Mouse (Mus musculus) adrenal gland, adult 18-20 months (tissue): ENCODE results near the gene Hspb1. TPM values are rescaled to one million over a fixed set of nuclear protein-coding genes. Genes with fewer than 3 reads are reported as not detected.

ENCODE experiments used
- DNase-seq, 2 experiments: peaks; one replicate each; pipeline ENCODE4 v3.0.0; 2021 to 2022; ENCODE audit warnings: low spot score in 2 of 2
- total RNA-seq, 2 experiments: library from RNA; stranded (reverse); gene quantifications; 1 replicate in 1 of 2; 2 replicates in 1 of 2; pipeline ENCODE4 v1.2.3; 2021

Hspb1 gene
- total RNA-seq, 2 experiments from 2014 or later: 220 to 1,206 TPM

DNA sequence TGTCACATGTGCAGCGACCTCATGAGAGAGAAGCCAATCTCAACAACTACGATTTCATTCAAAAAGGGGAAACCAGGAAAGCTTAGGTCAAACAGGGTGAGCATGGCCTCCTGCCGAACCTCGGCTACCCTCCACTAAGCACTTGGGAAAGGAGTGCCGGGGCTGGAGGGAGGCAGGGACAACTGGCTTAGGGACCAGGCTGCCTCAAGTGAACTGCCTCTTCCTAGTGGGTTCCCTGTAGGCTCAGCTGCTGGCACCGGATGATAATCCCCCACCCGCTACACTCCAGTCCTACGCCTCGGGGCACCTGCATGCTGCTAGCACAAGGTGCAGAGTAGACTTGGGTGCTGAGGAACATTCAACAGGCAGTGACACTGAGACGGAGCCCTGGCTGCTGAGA lies 21.9 kb downstream of the Hspb1 start:
- no peak for DNase-seq

DNA sequence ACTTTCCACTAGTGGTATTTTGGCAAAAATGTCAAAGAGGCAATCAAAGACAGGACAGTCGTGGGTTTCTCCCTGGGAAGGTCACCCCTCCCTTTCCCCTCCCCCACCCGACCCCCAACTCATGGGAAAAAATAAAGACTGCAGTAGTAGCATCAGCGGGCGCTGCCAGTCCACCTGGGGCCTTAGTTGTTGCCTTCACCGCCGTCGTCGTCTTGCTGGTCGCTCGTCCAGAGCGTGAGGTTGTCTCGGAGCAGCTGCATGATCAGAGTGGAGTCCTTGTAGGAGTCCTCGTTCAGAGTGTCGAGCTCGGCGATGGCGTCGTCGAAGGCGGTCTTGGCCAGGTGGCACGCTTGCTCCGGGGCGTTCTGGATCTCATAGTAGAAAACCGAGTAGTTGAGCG lies 23.1 kb downstream of the Hspb1 start:
- DNase-seq: no peak

DNA sequence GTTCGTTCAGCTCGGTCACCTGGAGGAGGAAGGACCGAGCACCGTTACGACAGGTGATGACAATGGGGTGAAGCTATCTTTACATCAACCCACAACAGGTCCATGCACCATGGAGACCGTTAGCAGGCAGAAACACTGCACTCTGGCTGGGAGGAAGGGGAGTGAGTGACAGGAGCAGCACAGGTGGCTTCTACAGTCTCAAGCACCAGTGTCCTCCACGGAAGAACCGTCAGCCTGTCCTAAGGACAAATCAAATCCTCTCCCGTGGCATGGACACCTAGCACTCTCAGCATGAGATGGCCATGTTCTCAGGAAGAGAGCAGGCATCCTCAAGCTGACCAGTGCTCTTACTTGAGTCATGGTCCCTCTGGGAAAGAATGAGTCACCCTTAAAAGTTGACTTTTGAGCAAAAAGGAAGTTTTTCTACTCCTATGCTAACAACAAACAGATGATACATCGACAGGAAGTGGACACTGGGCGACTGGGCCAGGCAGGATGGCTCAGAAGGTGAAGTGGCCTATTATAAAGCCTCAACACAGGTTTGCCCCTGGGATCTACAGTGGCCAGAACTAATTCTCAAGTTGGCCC lies 24.0 kb downstream of the Hspb1 start:
- DNase-seq: no peak

DNA sequence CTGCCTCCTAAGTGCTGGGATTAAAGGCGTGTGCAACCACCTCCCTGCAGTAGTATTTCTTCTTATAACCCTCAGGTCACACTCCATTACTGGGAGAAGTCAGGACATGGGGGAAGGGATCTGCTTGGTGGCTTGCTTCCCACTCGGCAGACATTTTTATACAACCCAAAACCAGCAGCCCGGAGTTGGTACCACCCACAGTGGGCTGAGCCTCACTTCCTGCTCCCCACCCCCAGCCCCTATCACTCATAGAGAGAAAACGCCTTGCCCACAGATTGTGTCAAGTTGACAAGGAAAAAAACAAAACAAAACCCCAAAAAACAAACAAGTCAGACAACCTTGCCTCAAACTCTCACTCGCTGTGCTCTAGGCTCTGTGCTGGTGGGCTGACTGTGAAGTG lies 25.5 kb downstream of the Hspb1 start:
- DNase-seq: no peak

DNA sequence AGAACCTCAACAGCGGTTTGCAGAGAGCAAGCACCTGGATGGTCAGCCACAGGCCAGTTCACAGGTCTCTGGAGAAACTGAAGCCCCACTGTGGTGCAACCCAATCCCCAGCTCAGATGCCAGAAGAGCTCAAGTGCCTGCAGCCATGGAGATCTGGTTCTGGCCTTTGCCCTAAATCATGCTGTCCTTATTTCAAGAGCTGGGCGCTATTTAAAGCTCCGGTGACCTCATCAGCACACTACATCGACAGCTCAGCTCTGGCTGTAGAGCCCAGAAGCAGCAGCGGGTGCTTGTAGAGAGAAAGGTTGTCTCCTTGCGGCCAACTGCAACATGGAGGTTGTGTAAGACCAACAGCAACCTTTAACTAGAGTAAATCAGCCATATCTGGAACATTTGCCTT lies 26.4 kb downstream of the Hspb1 start:
- no peak for DNase-seq

- no peak for DNase-seq
Observed at GRCm38 (mm10) chr5:135916051-135916565, 28.4 kb downstream of the Hspb1 start.

GRCm38 (mm10) chr5:135916601-135917000 lies 28.9 kb downstream of the Hspb1 start:
- DNase-seq: no peak

GRCm38 (mm10) chr5:135917327-135918058 lies 29.8 kb downstream of the Hspb1 start:
- DNase-seq: no peak

DNA sequence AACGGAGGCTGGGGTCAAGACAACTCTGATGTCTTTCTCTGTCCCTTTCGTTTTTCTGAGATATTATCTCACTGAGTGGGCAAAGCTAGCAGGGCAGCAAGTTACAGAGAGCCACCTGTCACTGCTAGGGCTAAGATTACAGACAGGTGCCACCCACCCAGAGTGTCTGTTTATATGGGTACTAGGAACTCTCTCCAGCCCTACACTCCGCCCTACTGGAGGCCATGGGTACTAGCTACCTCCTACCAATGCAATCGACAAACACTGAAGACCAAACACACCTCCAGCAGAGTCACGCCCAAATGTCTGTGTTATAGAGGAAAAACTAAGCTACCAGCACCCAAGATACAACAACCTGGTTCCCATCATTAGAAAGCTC lies 30.3 kb downstream of the Hspb1 start:
- DNase-seq: no peak

DNA sequence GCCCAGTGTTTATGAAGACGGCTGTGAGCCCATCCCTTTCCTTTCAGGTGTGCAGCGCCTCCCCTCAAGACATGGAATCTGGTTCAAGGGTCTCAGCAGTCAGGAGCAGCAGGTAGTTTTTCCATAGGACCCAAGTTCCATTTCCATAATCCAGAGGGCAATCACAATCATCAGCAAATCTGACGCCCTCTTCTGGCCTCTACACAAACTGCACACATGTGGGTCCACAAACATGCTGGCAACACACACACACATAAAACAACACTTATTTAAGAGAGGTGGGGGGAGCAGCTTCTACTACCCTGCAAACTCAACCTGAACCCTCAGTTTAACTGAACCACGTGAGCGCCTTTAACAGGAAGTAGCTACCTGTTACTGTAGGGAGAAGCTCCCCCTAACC lies 30.9 kb downstream of the Hspb1 start:
- no peak for DNase-seq

DNA sequence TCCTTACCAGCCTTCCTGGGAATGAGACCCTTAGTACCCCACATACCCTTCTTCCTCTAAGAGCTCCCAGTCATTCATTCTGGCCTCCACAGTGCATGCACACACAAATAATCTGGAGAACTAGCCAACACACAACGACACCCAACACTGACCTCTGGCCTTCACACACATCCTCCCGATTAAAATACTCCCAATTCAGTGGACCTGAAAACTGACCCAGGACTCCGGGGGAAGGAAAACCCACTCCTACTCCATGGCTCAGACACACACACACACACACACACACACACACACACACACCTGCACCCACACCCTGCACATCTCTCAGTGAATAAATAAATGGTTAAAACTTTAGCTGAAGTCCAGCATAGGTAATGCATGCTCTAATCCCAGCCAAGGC lies 32.2 kb downstream of the Hspb1 start:
- no peak for DNase-seq

DNA sequence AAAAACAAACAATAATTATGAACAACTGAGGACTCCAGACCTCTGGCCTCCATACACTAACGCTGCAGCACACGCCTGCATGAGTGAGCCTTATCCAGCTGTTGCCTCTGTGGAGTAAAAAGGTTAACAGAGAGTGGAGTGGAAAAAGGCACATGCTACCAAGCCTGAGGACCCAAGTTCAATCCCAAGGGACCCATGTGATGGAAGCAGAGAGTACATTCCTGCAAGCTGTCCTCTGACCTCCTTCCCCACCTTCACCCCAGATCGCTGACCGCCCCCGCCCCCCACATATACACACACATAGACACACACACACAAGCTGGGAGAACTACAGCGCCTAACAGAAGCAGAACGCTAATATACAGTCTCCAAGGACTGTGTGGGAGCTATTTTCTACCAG lies 36.2 kb downstream of the Hspb1 start:
- no peak for DNase-seq

DNA sequence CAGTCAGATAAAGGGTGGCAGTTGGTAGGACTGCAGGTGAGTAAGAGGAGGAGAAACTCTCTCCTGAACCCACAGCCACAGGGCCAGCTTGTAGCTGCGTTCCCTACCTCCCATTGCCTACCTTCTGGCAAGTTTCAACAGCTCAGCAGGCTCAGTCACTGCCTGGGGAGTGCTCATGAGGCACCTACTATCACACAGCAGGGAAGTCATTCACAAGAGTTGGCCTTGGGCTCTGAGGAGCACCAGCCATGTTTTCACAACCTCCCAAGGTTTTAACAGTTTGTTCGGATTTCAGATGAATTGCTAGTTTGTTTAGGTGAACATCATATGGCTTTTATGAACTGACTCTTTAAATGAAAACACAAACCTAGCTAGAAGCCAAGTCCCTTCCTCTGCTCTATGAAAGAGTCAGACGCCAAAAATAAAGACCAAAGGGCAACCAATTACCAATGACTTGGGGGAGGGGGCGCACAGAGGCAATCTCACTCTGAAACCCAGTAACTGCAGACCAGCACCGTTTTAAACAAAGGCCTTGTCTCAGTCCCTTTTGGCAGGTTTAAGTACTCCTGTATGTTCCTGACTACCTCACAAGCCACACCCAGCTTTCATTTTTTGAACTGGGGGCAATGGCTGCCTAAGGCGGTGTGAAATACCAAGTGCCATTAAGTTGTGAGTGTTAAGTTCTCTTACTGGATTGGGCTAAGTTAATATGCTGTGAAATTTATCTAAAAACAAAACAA lies 42.1 kb downstream of the Hspb1 start:
- peak in 1 of 2 experiments; percentile 7 for DNase-seq

DNA sequence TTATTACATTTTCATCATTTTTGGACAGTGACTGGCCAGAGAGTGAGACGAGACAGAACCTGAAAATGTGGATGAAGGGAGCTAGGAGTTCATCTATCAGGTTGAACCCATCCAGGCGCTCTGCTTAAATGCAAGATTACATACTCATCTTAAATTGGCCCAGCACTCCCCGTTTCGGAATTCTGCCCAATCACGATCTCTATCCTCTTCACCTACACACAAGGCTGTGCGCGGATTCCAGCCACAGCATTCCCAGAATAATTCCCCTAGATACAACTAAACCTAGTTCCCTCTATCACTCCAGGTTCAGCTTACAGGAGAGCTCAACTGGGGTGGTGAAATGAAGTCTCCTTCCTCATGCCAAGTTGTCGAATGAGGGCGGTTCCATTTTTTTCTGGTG lies 43.8 kb downstream of the Hspb1 start:
- no peak for DNase-seq

DNA sequence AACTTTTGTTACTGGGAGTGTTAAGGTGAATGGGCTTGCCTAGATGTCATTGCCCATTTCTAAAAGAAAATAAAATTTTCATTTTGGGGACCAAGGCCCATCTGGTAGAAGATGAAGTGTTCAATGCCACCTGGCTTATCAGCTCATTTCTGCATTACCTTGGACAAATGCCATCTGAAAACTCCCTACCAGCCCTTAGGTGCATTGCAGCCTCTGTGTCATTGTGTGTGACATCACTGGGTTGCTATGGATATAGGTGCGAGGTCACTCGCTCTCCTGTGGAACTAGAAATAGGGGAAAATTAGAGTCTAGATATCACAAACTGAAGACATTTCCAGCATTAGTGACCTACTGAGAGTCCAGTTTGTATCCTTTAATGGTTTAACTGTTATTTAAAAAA lies 44.6 kb downstream of the Hspb1 start:
- DNase-seq: no peak

DNA sequence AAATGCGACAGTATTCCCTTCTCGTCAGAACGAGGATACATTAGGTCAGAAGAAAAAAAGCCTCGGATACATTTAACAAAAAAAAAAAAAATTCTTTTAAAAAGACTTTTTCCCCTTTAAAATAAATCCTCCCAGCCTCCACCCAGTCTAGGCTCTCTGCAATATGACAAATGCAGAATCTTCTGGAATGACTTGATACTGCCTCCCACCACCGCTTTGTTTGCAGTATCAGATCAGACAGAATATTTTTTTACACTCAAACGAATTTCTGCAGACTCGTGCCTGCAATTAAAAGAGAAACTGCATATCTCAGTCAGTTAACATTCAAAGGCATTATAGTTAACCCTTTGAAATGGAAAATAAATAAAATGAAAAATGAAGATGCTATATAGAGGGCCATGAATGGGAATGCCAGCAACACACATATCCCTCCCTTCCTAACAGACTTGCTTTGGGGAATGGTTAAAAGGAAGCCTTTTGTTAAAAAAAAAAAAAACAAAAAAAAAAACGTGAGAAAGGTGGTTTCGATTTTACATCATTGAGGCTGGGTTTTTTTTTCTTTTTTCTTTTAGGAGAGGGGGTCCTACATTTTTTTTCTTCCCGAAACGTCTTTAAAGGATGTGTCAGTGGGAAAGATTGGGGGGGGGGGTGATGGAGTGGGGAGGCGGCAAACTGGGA lies 45.6 kb downstream of the Hspb1 start:
- no peak for DNase-seq

DNA sequence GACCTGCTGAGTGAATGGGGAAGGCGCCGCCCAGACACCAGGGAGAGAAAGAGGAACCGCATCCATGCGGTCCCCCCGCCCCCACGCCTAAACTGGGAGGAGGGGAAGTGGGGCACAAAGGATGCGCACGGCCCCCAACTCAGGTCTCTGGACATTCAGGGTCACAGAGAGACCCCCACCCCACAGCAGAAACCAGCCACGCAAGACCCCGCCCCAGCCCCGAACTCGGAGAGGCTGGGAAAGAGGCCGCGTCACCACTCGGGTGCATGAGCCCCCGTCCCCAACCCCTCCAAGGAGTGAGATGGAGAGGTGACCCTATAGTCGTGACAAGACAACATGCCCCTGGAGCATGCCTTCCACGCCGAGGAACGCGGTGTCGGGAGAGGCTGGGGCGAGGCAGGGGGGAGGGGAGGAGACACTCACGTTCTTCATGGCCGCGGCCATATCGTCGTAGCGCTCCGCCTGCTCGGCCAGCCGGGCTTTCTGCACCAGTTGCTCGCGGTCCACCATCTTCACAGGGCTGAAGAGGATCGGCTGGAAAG lies 46.3 kb downstream of the Hspb1 start:
- peak; percentile 66 to 68 for DNase-seq

GRCm38 (mm10) chr5:135934481-135935175 lies 46.9 kb downstream of the Hspb1 start, which contains the start of gene Ywhag:
Gene Ywhag, minus strand, starts transcription at chr5:135934616.
- DNase-seq: peak; percentile 99

GRCm38 (mm10) chr5:135935176-135935523 lies 47.4 kb downstream of the Hspb1 start:
- DNase-seq: no peak

DNA sequence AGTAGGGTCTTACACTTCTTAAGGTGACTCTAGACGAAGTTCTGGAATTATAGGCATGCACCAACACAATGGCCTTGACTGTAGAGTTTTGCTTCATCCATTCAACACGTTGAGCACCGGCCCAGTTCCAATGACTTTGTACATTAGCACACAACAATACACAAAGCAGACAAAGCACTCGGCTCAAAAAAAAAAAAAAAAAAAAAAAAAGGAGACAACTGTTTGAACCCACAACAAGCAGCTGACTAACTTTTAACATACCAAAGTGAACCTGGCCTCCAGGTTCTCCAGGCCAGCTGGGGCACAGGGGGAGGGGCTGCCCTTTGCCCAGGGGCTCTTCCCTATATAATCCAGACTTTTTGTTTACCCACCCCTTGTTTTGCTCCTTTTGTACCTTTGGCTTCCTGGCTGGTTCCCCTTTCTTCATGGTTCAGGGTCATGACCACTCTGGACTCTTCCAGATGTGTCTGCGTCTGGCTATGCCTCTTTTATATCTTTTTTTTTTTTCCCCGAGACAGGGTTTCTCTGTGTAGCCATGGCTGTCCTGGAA lies 48.0 kb downstream of the Hspb1 start:
- DNase-seq: no peak
